Mouse (Mus musculus): ENCODE measurements around the gene 6430571L13Rik. TPM values are rescaled to one million over a fixed set of nuclear protein-coding genes. Genes with fewer than 3 reads are reported as not detected.
A peak's percentile ranks its signal among the peaks of the same experiment; 100 is the strongest.

6430571L13Rik gene
- total RNA-seq, 4 experiments from 2014 or later, result 5.6 to 7.1 (median 6.2) TPM

GRCm38 (mm10) chr9:107338172-107338883 lies 2.1 kb upstream of the 6430571L13Rik start, which contains the start of gene Hemk1:
TSS of gene Hemk1 (minus strand) at chr9:107338350.
- DNase-seq (ENCODE audit: low spot score in 2 of 2), result peak; percentile 63 to 71

- no peak for DNase-seq (ENCODE audit: low spot score in 2 of 2)
These were observed 676 bp downstream of the 6430571L13Rik start for GRCm38 (mm10) chr9:107340911-107341645.

GRCm38 (mm10) chr9:107342201-107342709 lies 1.9 kb downstream of the 6430571L13Rik start:
- no peak for DNase-seq (ENCODE audit: low spot score in 2 of 2)

GRCm38 (mm10) chr9:107343146-107343943 lies 2.9 kb downstream of the 6430571L13Rik start:
- DNase-seq (ENCODE audit: low spot score in 2 of 2), result no peak

DNA sequence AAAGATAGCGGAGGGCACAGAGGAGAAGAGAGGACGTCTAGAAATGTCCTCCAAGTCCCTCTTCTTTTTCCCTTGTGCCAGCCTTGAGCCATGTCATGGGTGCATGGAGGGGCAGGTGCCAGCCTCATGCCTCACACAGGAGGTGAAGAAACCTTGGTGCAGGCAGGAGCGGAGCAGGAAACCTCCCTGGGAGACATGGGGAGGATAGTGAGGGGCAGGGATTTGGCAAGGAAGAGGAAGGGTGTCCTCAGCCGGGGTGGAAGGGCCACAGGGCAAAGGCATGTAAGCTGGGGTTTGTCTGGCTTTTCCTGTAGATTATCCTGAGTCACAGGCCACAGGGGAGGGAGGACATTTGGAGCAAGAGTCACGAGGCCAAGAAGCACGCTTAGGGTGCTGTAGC lies 3.6 kb downstream of the 6430571L13Rik start:
- DNase-seq (ENCODE audit: low spot score in 2 of 2), result no peak

DNA sequence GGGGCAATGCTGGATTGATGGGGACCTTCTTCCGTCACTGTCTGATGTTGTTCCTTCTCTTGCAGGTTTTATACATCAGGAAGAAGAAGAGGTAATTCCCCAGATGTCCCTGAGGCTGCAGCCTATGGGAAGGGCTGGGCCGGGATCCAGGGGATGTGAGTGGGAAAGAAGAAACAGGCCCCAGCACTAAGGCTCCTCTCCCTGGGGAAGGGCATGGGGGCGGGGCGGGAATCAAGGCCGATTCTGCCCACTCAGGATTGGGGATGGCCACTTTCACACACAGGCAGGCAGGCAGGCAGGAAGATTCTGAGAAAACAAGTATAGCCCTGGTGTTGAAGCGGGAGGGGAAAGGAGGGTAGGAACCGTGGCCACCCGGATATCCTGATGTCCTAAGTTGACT lies 5.7 kb downstream of the 6430571L13Rik start:
- no peak for DNase-seq (ENCODE audit: low spot score in 2 of 2)

DNA sequence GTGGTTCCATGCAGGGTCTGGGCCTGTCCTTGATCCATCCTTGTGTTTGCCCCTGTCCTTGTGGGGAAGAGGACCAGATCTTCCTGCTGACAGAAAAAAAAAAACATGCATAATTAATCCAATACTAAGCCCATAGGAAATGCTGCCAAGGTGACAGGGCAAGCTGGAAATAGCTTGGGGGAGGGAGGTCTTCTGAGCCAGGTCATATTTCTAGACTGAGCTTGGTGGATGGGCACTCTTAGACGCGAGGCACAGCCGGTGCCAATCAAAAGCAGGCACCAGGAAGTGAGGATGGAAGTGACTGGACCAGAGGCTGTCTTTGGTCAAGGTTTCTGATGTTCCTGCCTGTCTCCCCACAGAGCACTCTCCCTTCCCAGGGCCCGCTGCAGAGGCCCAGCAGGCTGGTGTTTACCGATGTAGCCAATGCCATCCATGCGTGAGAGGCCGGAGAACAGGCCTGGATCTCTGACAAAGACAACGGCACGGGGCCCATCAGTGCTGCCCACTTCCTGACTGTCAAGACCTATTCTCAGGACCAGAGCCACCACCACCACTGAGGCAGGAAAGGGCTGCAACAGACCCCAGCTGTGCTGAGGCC lies 7.3 kb downstream of the 6430571L13Rik start:
- no peak for DNase-seq (ENCODE audit: low spot score in 2 of 2)

GRCm38 (mm10) chr9:107349321-107349720 lies 8.9 kb downstream of the 6430571L13Rik start:
- DNase-seq (ENCODE audit: low spot score in 2 of 2), result no peak

DNA sequence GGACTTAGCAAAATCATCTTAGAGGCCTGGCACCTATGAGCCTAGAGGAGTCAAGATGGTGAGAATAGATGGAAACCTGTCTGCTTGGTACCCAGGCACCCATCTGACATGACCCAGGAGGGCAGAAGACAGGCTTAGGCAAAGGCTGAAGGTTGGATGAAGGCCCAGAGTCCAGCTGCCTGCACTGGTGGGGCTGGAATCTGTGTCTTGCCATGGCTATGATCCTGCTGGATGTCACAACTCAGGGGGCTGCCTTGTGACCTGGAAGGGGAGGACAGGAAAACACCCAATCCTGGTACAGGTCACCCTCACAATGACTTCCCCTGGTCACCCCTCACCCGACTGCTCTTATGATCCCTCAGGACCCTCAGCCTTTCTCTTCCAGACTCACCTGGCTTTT lies 14.4 kb downstream of the 6430571L13Rik start:
- DNase-seq (ENCODE audit: low spot score in 2 of 2), result no peak

DNA sequence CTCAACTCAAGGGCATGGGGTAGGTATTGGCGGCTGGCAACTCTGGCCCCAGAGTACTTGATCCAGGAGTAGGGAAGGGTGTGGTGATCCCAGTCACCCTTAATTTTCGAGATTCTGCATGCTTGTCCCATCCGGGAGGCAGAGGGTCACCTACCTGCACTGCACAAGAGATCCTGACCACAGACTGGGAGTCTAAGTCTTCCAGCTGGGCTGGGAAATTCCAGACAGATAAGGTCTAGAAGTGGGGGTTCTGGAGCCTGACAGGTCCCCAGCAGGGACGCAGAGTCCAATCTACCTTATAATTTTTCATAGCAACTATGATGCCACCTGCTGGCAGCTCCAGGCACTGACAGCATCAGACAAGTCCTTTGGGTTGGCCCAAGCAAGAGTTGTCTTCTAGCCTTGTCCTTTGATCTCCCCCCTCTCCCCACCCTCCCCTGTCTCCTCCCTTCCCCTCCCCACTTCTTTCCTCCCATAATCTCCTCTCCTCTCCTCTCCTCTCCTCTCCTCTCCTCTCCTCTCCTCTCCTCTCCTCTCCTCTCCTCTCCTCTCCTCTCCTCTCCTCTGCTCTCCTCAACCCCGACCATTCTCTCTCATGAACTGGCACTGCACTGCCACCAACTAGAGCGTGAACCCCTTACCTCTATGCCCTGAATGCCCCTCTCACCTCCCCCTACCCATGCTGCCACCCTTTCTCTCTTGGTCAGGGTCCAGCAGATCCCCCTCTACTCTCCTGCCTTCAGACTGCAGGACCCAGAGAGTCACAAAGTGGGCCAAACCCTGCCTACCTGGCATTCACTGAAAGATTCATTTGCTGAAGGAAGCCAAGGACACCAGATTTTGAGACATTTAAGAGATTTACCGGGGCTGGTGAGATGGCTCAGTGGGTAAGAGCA lies 15.7 kb downstream of the 6430571L13Rik start:
- no peak for DNase-seq (ENCODE audit: low spot score in 2 of 2)

DNA sequence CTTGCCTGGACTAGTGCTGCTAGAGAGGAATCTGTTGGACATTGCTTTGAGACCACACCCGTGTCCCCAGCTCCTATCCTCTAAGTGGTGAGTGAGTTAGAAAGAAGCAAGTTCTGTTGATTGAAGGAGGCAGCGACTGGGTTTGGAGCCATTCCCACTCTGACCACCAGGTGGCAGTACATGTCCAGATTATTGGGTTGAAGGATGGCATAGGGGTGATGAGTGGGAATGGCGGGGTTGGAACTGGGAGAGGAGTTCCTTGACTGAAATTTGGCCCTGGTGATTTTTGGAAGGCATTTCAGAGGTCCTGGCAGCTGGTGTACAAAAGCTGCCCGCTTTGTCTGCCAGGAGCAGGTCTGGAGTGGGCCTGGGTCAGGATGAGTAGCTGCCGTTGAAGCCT lies 17.2 kb downstream of the 6430571L13Rik start:
- peak in 1 of 2 experiments; percentile 83 for DNase-seq (ENCODE audit: low spot score in 2 of 2)

DNA sequence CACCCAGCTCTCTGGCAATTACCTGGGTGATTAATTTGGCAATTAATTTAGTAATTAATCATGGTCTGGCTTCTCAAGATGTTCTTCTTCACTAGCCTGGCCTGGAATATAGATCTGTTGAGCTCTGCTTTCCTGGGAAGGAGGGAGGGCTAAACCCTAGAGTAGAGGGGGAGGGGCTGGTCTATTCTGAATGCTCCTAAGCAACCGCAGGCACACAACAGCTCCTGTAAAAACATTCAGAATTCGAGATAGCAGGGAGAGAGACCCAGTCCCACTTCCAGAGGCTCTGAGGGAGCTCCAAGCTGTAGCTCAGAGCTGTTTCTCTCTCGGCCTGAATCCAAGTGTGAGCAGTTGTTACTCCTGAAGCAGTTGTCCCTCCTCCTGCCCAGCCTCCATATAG lies 20.6 kb downstream of the 6430571L13Rik start:
- no peak for DNase-seq (ENCODE audit: low spot score in 2 of 2)

- DNase-seq (ENCODE audit: low spot score in 2 of 2), result peak in 1 of 2 experiments; percentile 17
These were observed 26.2 kb downstream of the 6430571L13Rik start for GRCm38 (mm10) chr9:107366644-107367043.

DNA sequence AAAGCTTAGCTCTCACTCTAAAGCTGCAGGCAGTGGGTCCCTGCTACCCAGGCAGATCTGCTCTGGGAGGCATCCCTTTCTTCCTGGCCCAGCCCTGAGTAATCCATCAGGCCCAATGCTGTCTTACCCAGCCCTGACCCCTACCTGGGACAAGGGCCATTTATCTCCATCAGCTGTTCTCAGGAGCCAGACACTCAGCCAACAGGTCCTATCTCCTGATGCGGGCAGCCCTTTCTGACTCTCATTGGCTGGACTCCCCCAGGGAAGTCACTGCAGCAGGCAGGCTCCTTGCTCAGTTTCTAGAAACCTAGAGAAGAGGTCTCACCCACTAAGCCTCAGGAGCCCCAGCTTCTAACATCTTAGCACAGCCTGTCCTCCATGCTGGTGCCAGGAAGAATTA lies 27.9 kb downstream of the 6430571L13Rik start:
- DNase-seq (ENCODE audit: low spot score in 2 of 2), result no peak

DNA sequence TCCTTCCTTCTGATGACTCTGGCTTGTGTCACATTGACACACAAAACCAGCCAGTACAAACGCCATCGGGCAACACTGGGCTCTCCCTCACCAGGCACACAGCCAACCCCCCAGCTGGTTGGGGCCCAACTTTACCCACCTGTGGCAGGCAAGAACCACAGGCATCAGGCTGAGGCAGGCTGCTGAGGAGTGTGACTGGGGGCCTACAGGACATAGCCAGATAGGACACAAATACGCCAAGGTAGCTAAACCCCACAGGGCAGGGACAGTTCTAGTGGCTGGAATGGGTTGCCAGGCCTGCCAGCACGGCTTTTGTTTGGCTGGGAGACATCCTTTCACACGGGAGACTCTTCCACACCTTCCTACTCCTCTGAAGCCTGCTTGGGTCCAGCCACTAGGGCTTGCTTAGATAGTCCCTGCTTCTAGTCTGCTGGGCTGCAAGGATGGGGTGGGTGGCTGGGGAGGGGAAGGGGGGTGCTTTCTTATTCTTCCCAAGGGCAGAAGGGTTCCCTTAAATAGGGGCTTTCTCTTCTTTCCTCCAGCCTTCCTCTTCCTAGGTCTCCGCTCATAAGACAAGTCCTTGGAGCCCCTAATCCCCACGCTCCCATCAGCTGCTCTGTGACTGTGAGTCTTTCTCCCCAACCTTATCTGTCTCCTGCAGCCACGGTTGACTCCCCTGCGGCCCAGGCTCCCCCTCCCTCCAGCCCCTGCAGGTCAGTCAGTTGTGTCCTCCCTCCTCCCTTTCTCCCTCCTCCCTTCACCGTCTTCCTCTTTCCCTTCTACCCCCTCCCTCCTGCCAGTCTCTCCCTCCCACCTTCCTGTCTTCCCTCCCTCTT lies 29.1 kb downstream of the 6430571L13Rik start:
- DNase-seq (ENCODE audit: low spot score in 2 of 2), result no peak

- DNase-seq (ENCODE audit: low spot score in 2 of 2), result no peak
These were observed 29.7 kb downstream of the 6430571L13Rik start for GRCm38 (mm10) chr9:107370106-107370463.

GRCm38 (mm10) chr9:107372441-107372840 lies 32.0 kb downstream of the 6430571L13Rik start:
- no peak for DNase-seq (ENCODE audit: low spot score in 2 of 2)

GRCm38 (mm10) chr9:107374623-107375022 lies 34.2 kb downstream of the 6430571L13Rik start:
- DNase-seq (ENCODE audit: low spot score in 2 of 2), result no peak

- no peak for DNase-seq (ENCODE audit: low spot score in 2 of 2)
These were observed 35.0 kb downstream of the 6430571L13Rik start for GRCm38 (mm10) chr9:107375451-107375850.

Data from left cerebral cortex, adult 8-10 months (tissue).